Mouse (Mus musculus) liver, postnatal 0 days (tissue): Measurements from ENCODE around the gene Cox19. TPM values are rescaled to one million over a fixed set of nuclear protein-coding genes. Genes with fewer than 3 reads are reported as not detected.
A peak's percentile ranks its signal among the peaks of the same experiment; 100 is the strongest.

ENCODE experiments used
- ATAC-seq: fragments of 200-750 bp; cut with Nextera tagmentation; 2 replicates; pipeline ENCODE4 v1.8.0; 2017; ENCODE audit warnings: mild to moderate bottlenecking, moderate library complexity
- DNase-seq: peaks from one replicate; pipeline ENCODE4 v3.0.0-alpha.2; 2016
- H3K27ac ChIP-seq: fragments of 300-500 bp; sonication (generic); 2 replicates; pipeline ENCODE4 v1.5.1; 2014; ENCODE audit warnings: antibody characterized with exemption, moderate library complexity, mild to moderate bottlenecking, low read depth
- H3K27me3 ChIP-seq: fragments of 300-500 bp; sonication (generic); 2 replicates; pipeline ENCODE4 v1.6.1; 2014; ENCODE audit warnings: low read length, control low read depth, mixed read lengths; ENCODE audit not compliant: insufficient read depth
- H3K36me3 ChIP-seq: fragments of 300-500 bp; sonication (generic); replicated peaks from 2 replicates; pipeline ENCODE4 v1.6.1; 2014; ENCODE audit warnings: mild to moderate bottlenecking, control low read depth, low read length, moderate library complexity, mixed read lengths; ENCODE audit not compliant: insufficient read depth
- H3K4me1 ChIP-seq: fragments of 300-500 bp; sonication (generic); 2 replicates; pipeline ENCODE4 v1.6.1; 2014; ENCODE audit warnings: antibody characterized with exemption, mild to moderate bottlenecking, control low read depth; ENCODE audit not compliant: insufficient read depth
- H3K4me2 ChIP-seq: fragments of 300-500 bp; sonication (generic); 2 replicates; pipeline ENCODE4 v1.6.1; 2014; ENCODE audit warnings: low read depth, mild to moderate bottlenecking, low read length, moderate library complexity, mixed read lengths
- H3K4me3 ChIP-seq: fragments of 300-500 bp; sonication (generic); 2 replicates; pipeline ENCODE4 v1.5.1; 2014; ENCODE audit warnings: low read depth, low read length
- H3K9ac ChIP-seq: fragments of 300-500 bp; sonication (generic); replicated peaks from 2 replicates; pipeline ENCODE4 v1.6.1; 2014; ENCODE audit warnings: mild to moderate bottlenecking, moderate library complexity
- H3K9me3 ChIP-seq: fragments of 300-500 bp; sonication (generic); 2 replicates; pipeline ENCODE4 v1.6.1; 2016; ENCODE audit warnings: mild to moderate bottlenecking, control low read depth, low read length, mixed read lengths
- CTCF ChIP-seq: sonication (generic); IDR thresholded peaks from 2 replicates; pipeline ENCODE4 v1.5.1; 2016; ENCODE audit warnings: antibody characterized with exemption, low read depth
- EP300 ChIP-seq: IDR thresholded peaks from 2 replicates; pipeline ENCODE4 v1.6.1; 2016; ENCODE audit warnings: antibody characterized with exemption, low read depth, mild to moderate bottlenecking
- WGBS: fragments of 180-500 bp; shearing (Covaris S2); extraction: QIAGEN DNeasy Blood & Tissue Kit; methylation state at CpG from one replicate; pipeline ENCODE4 v1.1.7; 2014; ENCODE audit not compliant: insufficient replicate concordance; 5-methylcytosine and 5-hydroxymethylcytosine counted together
- polyA plus RNA-seq: library from polyadenylated mRNA; unstranded; fragments of >200 nt; fragmentation: Nextera tagmentation; extraction: Ambion mirVana; gene quantifications from 2 replicates; pipeline ENCODE4 v1.2.1, GENCODE M21; 2015

Gene Cox19
- polyA plus RNA-seq, 1 experiment from 2014 or later = 37.1 TPM

DNA sequence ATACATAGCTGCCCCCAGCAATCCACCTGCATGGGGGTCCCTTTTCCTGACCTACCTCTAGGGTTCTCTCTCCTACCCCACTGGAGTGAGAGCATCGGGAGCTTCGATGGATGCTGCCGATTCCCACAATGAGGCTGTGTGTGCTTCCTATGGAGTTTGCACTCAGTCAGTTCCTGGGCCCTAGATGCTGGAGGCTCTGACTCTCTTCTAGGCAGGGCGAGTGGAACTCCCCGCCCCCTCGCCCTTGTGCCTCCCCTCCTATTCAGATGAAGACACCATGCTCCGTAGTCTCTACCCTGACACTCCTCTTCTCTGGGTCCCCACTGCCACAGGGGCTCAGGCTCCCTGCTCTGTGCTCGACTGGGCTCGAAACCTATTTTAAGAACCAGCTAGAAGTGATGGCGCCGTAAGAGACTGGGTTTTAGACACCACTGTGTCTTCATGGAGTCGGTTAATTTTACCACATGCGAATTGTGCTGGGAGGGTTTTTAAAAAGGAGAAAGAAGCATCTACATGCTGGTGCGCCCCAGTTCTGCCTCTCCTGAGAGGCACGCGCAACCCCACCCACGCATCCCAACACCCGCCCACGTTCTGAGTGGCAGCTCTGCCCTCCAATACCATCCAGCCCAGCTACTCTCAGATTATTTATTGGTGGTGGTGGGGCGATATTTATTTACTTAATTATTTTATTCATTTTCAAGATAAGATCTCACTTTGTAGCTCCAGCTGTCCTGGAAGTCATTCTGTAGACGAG lies 33.3 kb downstream of the Cox19 start:
- no peak overlapping the region for H3K27ac ChIP-seq
- no peak overlapping the region for H3K9ac ChIP-seq

DNA sequence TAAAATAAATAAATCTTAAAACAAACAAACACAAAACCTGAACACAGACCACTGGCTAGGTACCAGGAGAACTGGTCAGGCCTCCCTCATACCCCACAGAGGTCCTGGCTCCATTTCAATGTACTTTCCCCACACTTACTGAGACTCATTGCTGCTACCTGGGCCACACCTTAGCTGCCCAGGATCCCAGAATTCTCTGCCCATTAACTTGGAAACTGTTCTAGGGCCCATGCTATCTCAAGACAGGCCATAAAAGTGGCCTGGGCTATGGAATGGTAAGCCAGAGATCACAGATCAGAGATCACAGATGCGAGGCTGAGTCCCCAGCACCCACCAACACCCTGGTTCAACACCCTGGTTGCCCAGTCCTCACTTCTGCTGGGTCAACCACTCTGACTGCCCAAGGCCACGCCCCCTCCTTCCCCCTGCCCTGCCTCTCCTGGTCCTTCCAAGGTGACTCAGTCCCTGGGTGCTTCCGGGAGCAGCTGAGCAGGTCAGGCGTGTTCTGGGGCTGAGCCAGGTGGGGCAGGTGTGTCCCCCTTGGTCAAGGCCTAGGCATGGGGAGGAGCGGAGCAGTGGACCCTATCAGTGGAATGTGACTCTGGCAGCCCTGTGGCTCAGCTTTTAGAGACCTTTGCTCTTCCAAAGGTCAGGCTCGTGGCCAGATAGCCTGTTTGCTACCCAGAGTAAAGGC lies 34.1 kb downstream of the Cox19 start:
- Histone ChIP-seq H3K36me3 (no peaks in the 10 kb centered on the region), H3K9me3 (no peaks in the 10 kb centered on the region), H3K27me3 (no peaks in the 10 kb centered on the region), H3K4me2 (no peak overlapping the region), H3K4me1 (peaks cover 6% of the 10 kb centered on the region; the same call in 1 of the 2 replicates), H3K27ac (no peak overlapping the region), H3K4me3 (no peak overlapping the region), H3K9ac (no peak overlapping the region)
- WGBS = 61% methylated on average over 6 of the region's 6 CpGs
- peak; percentile 62 for DNase-seq
- TF ChIP-seq EP300 (no peak), CTCF (no peak)
- peak; percentile 88 for ATAC-seq

More for the DNA sequence above, 33.3 kb downstream of the Cox19 start:
- H3K36me3 ChIP-seq = no peaks in the 10 kb centered on the region
- no peaks in the 10 kb centered on the region for H3K9me3 ChIP-seq
- TF ChIP-seq EP300 = no peak
- no peak for TF ChIP-seq CTCF
- no peak overlapping the region for H3K4me3 ChIP-seq
- DNase-seq (no peak), ATAC-seq (no peak; the same call in 1 of the 2 replicates)
- H3K4me1 ChIP-seq = peaks cover 6% of the 10 kb centered on the region; the same call in 1 of the 2 replicates
- no peaks in the 10 kb centered on the region for H3K27me3 ChIP-seq
- no peak overlapping the region for H3K4me2 ChIP-seq
- 67% methylated on average over 21 of the region's 21 CpGs for WGBS

DNA sequence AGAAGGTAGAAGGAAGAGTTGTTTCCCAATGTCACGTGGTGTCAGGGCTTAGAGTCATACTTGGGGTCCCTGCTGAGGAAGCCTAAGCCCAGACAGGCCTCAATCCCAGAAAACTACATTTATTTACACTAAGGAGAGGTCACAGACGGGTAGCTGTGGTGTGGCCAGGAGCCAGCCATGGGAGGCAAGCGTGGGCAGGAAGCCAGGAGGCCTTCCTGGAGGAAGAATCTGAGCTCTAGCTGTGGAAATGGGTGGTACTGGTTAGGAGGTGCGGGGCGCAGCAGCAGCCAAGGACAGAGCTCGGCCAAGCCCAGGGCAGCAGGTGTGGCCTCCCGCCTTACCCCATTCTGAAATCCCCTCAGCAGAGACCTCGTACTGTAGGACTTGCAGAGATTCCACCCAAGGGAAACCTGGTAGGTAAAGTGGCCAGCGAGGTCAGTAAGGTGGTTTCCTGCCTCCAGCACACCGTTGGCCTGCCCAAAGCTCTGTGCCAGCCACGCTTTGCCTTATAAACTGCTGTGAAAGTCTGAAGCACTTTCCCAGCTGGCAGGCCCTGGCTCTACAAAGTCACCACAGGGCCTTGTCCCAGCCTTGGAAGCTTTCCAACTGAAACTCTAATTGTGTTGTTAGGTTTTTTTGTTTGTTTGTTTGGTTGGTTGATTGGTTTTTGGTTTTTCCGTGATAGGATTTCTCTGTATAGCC lies 36.1 kb downstream of the Cox19 start:
- Histone ChIP-seq H3K36me3 (no peaks in the 10 kb centered on the region), H3K4me3 (no peak overlapping the region), H3K4me2 (no peak overlapping the region), H3K27ac (no peak overlapping the region), H3K27me3 (no peaks in the 10 kb centered on the region), H3K4me1 (peaks cover 6% of the 10 kb centered on the region), H3K9me3 (no peaks in the 10 kb centered on the region), H3K9ac (no peak overlapping the region)
- TF ChIP-seq EP300 = no peak
- no peak for TF ChIP-seq CTCF
- 71% methylated on average over 12 of the region's 12 CpGs for WGBS
- ATAC-seq (no peak), DNase-seq (no peak)

DNA sequence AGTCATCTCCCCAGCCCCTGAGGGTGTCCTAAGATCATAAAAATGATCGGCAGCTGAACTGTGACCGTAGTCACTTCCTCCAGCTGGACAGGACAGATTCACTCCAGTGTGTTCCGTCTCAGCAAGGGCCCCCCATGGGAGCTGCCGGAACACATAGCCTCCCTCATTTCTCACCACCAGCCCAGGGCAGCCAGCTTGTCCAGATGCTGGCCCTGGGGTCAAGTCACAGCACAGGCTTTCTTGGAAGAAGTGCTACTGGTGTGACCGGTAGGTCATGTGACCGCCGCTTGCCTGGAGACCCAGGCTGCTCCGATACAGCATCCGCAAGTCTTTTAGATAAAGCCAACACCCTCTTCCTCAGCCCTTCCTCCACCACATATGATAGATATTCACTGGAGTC lies 37.7 kb downstream of the Cox19 start:
- 64% methylated on average over 9 of the region's 9 CpGs for WGBS
- Histone ChIP-seq H3K27ac (no peak overlapping the region), H3K36me3 (no peaks in the 10 kb centered on the region), H3K27me3 (no peaks in the 10 kb centered on the region), H3K9ac (no peak overlapping the region), H3K9me3 (no peaks in the 10 kb centered on the region), H3K4me1 (peaks cover 8% of the 10 kb centered on the region), H3K4me2 (no peak overlapping the region), H3K4me3 (no peak overlapping the region)
- ATAC-seq = no peak
- TF ChIP-seq EP300 = no peak
- no peak for TF ChIP-seq CTCF
- DNase-seq = no peak

DNA sequence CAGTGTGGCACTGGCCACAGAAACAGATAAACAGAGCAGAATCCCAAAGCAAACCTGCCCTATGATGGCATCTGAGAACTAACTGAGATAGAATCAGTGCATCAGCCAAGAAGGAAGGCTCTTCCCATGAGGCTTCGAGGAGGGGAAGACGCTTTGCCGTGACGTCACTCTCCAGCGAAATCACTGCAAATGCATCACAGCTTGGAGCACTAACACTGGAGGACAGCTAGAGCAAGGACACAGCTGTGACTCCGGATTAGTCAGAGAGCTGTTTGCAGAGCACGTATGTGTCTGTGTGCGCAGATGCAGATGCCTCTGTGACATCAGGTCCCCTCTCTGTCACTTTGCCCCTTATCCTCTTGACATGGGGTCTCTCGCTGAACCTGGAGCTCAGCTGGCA lies 39.4 kb downstream of the Cox19 start:
- Histone ChIP-seq H3K27ac (no peak overlapping the region), H3K4me1 (peaks cover 6% of the 10 kb centered on the region), H3K9ac (no peak overlapping the region), H3K4me3 (no peak overlapping the region), H3K4me2 (no peak overlapping the region), H3K27me3 (no peaks in the 10 kb centered on the region), H3K9me3 (no peaks in the 10 kb centered on the region), H3K36me3 (no peaks in the 10 kb centered on the region)
- no peak for ATAC-seq
- DNase-seq = no peak
- WGBS = 74% methylated on average over 9 of the region's 9 CpGs
- TF ChIP-seq EP300 (no peak), CTCF (no peak)

DNA sequence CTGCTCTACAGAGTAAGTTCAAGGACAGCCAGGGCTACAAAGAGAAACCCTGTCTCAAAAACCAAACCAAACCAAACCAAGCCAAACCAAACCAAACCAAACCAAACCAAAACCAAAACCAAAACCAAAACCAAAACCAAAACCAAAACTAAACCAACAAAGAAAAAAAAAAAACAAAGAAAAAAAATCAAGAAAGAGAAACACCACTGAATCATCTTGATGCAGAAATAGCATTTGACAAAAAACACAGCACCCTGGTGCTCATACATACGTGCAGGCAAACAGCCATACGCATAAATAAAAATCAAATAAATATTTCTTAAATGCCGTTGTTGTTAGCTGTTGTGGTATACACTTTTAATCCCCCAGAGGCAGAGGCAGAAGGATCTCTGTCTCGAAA lies 40.7 kb downstream of the Cox19 start:
- Histone ChIP-seq H3K36me3 (no peaks in the 10 kb centered on the region), H3K9ac (no peak overlapping the region), H3K4me1 (peaks cover 6% of the 10 kb centered on the region), H3K4me3 (no peak overlapping the region), H3K4me2 (no peak overlapping the region), H3K27me3 (no peaks in the 10 kb centered on the region), H3K27ac (no peak overlapping the region), H3K9me3 (no peaks in the 10 kb centered on the region)
- 75% methylated on average over 4 of the region's 4 CpGs for WGBS
- DNase-seq = no peak
- TF ChIP-seq CTCF (no peak), EP300 (no peak)
- no peak for ATAC-seq
